Mouse (Mus musculus): ENCODE data around the gene Olfr525.

The Olfr525 gene

GRCm38 (mm10) chr7:140320558-140320957 lies at the start of gene Olfr525:
TSS of gene Olfr525 (plus strand) at chr7:140320858.
- DNase-seq = no peak

DNA sequence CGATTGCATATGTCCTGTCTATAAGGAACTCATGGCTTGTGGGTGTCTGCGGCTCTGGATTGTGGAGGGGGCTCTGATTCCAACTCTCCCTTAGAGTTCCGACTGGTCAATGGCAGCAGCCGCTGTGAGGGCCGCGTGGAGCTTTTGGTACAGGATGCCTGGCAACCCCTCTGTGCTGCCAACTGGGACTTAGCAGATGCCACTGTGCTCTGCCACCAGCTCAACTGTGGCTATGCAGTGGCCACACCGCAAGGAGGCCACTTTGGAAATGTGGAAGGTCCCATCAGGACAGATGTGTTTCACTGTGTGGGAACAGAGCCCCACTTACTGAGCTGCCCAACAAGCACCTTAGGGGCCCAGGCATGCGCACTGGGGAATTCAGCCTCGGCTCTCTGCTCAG lies 24.9 kb upstream of the Olfr525 start:
- DNase-seq = no peak

- no peak for DNase-seq
Measured at GRCm38 (mm10) chr7:140296876-140297275, 23.8 kb upstream of the Olfr525 start.

- no peak for DNase-seq
Measured at GRCm38 (mm10) chr7:140299416-140299815, 21.2 kb upstream of the Olfr525 start.

GRCm38 (mm10) chr7:140319861-140320385 lies 735 bp upstream of the Olfr525 start:
- DNase-seq = no peak

DNA sequence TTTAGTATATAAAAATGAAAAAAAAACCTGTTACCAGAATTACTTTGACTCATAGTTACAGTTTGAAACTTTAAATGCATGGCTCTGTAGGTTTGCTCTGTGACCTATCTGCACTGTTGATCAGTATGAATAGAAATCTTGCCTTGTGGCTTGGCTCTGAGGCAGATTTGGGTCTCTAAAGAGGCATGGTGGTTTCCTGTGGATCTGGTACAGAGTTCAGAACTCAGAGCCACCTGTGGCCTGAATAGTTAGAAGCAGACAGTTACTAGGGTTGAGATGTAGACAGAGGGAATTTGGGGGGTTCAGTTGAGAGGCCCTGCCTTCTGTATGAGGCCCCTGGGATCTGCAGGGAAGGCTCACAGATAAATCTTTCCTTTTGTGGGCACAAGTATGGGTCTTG lies 477 bp downstream of the Olfr525 start:
- no peak for DNase-seq

GRCm38 (mm10) chr7:140329766-140330304 lies 9.2 kb downstream of the Olfr525 start:
- peak in 1 of 2 experiments; percentile 3 for DNase-seq

GRCm38 (mm10) chr7:140333717-140334116 lies 13.1 kb downstream of the Olfr525 start, which contains the start of gene Olfr527:
TSS of gene Olfr527 (plus strand) at chr7:140334017.
- DNase-seq = no peak

- DNase-seq = no peak
Measured at GRCm38 (mm10) chr7:140361571-140361970, 40.9 kb downstream of the Olfr525 start, which contains the start of gene Olfr60. TSS of gene Olfr60 (minus strand) at chr7:140361671.

DNA sequence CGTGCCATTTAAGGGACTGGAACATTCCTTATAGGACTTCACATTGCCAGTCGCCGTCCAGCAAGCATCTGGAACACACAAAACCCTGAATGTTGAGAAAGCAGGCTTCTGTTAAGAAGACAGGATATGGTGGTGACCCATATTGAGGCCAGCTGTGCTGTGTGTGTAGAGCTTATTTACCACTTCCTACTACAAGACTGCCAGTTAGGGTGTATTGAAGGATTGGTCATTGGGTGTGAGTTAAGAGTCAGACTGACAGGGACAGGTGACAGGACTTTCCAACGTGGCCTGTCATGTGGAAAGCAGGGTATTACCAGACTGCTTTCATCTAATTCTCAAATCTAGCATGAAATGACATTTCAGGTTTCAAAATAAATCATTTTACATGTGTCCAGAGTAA lies 53.6 kb downstream of the Olfr525 start:
- DNase-seq = no peak

- no peak for DNase-seq
Measured at GRCm38 (mm10) chr7:140376231-140376630, 55.6 kb downstream of the Olfr525 start, which contains the start of gene Olfr530. TSS of gene Olfr530 (minus strand) at chr7:140376331.

GRCm38 (mm10) chr7:140376911-140377310 lies 56.3 kb downstream of the Olfr525 start:
- no peak for DNase-seq
